Comparison of ENCODE assay signal across 22 mouse cellular contexts in genomic region chr10:27101800-27102353, GRCm38 (mm10).
DNase-seq lines count a peak whose midpoint lies in the region; ATAC-seq lines count a peak whose summit lies in the region.
"Had no signal": no experiment of that assay in that cellular context is flagged by ENCODE, and none has a peak within 500 bp of the region (broad histone marks: within the 10 kb centered on the region; RNA-seq: fewer than 3 reads in every experiment).

No protein-coding gene starts in this region.

- peaks cover 4% of the 10 kb centered on the region; the same call in 1 of the 2 replicates for H3K36me3 ChIP-seq in embryonic facial prominence, embryonic 14.5 days (ENCODE audit: control insufficient read depth, insufficient read depth, low read length)
- no peaks in the 10 kb centered on the region for H3K36me3 ChIP-seq in embryonic facial prominence, embryonic 10.5 days (replicated peaks)
- H3K36me3 ChIP-seq: heart, embryonic 15.5 days; hindbrain, embryonic 13.5 days had no signal

- WGBS in embryonic facial prominence, embryonic 14.5 days, result 70% methylated on average over 3 of the region's 3 CpGs
- 91% methylated on average over 3 of the region's 3 CpGs for WGBS in embryonic facial prominence, embryonic 10.5 days

- no peaks in the 10 kb centered on the region for H3K27me3 ChIP-seq in embryonic facial prominence, embryonic 14.5 days (replicated peaks; ENCODE audit: control insufficient read depth, insufficient read depth, low read length)
- no peaks in the 10 kb centered on the region for H3K27me3 ChIP-seq in embryonic facial prominence, embryonic 10.5 days (replicated peaks; ENCODE audit: low read depth, poor library complexity, severe bottlenecking)
- H3K27me3 ChIP-seq: CH12.LX; forebrain, embryonic 13.5 days; heart, embryonic 15.5 days; hindbrain, embryonic 13.5 days had no signal

- DNase-seq in embryonic facial prominence, embryonic 14.5 days (ENCODE audit: low spot score), result peak; percentile 9
- DNase-seq in embryonic facial prominence, embryonic 10.5 days (ENCODE audit: low spot score), result no peak
- DNase-seq in kidney, postnatal 14 days, result peak; percentile 5
- DNase-seq in kidney, adult 11 months, result no peak
- peak; percentile 53 for DNase-seq in Muller cell, postnatal 12 days (ENCODE audit: inconsistent ontology term)
- DNase-seq in fibroblast of lung, adult 2 months (ENCODE audit: low read depth), result peak; percentile 59
- DNase-seq in spleen, postnatal 36 days (ENCODE audit: low spot score in 2 of 2), result no peak
- no peak for DNase-seq in embryo, embryonic 9.5 days (ENCODE audit: extremely low spot score)
- DNase-seq: adrenal gland, postnatal 10 days; cerebellum, adult 18-20 months; cerebellum, adult 9-11 months; cerebellum, postnatal 36 days; forebrain, postnatal 0 days; gastrocnemius, postnatal 14 days; heart, adult 2 months; heart, postnatal 14 days had no signal

- no peak for ATAC-seq in embryonic facial prominence, embryonic 14.5 days (ENCODE audit: low read depth)
- ATAC-seq: forebrain, embryonic 13.5 days; forebrain, postnatal 0 days; hindbrain, postnatal 0 days had no signal

- H3K4me2 ChIP-seq in embryonic facial prominence, embryonic 14.5 days (ENCODE audit: low read depth, low read length), result no peak overlapping the region
- H3K4me2 ChIP-seq: forebrain, embryonic 13.5 days; heart, embryonic 11.5 days; heart, embryonic 15.5 days; hindbrain, embryonic 13.5 days had no signal

- no peak overlapping the region for H3K9ac ChIP-seq in embryonic facial prominence, embryonic 14.5 days (ENCODE audit: low read depth, low read length)
- H3K9ac ChIP-seq: forebrain, embryonic 13.5 days; forebrain, postnatal 0 days; heart, embryonic 15.5 days; hindbrain, embryonic 13.5 days had no signal

- H3K27ac ChIP-seq in embryonic facial prominence, embryonic 14.5 days (replicated peaks; ENCODE audit: low read depth, low read length), result no peak overlapping the region
- no peak overlapping the region for H3K27ac ChIP-seq in embryonic facial prominence, embryonic 10.5 days (replicated peaks)
- H3K27ac ChIP-seq: forebrain, embryonic 13.5 days; heart, adult 2 months; heart, embryonic 15.5 days; hindbrain, embryonic 13.5 days; hindbrain, postnatal 0 days had no signal

- H3K4me3 ChIP-seq in embryonic facial prominence, embryonic 14.5 days (ENCODE audit: low read depth, low read length), result no peak overlapping the region
- no peak overlapping the region for H3K4me3 ChIP-seq in embryonic facial prominence, embryonic 10.5 days
- H3K4me3 ChIP-seq: forebrain, embryonic 13.5 days; heart, adult 2 months; heart, embryonic 15.5 days; hindbrain, embryonic 13.5 days had no signal

- no peaks in the 10 kb centered on the region for H3K4me1 ChIP-seq in embryonic facial prominence, embryonic 14.5 days (ENCODE audit: control insufficient read depth, insufficient read depth, low read length)
- no peaks in the 10 kb centered on the region for H3K4me1 ChIP-seq in embryonic facial prominence, embryonic 10.5 days
- H3K4me1 ChIP-seq: heart, embryonic 15.5 days; hindbrain, embryonic 13.5 days had no signal

- no peaks in the 10 kb centered on the region for H3K9me3 ChIP-seq in embryonic facial prominence, embryonic 14.5 days (ENCODE audit: control insufficient read depth, low read length)
- no peaks in the 10 kb centered on the region for H3K9me3 ChIP-seq in embryonic facial prominence, embryonic 10.5 days
- H3K9me3 ChIP-seq: forebrain, embryonic 13.5 days; heart, embryonic 15.5 days; hindbrain, embryonic 13.5 days had no signal

Comparison
In these comparisons a context has a peak if more than half of its experiments do, and no peak if none do; other contexts are left out.
1. DNase-seq: peak in embryonic facial prominence, embryonic 14.5 days (single experiment), kidney, postnatal 14 days (single experiment), Muller cell, postnatal 12 days (single experiment) and fibroblast of lung, adult 2 months (single experiment); none in embryonic facial prominence, embryonic 10.5 days (single experiment), kidney, adult 11 months (single experiment), spleen, postnatal 36 days (0 of 2) and embryo, embryonic 9.5 days (single experiment).